Mouse (Mus musculus) kidney, embryonic 14.5 days (tissue): Measurements from ENCODE around the gene Sec14l5. TPM values are rescaled to one million over a fixed set of nuclear protein-coding genes. Genes with fewer than 3 reads are reported as not detected.
A peak's percentile ranks its signal among the peaks of the same experiment; 100 is the strongest.

ENCODE experiments used
- ATAC-seq: fragments of 200-750 bp; cut with Nextera tagmentation; 2 replicates; pipeline ENCODE4 v1.8.0; 2017; ENCODE audit warnings: moderate number of reproducible peaks, mild to moderate bottlenecking, moderate TSS enrichment, moderate library complexity; ENCODE audit not compliant: low FRiP score, low TSS enrichment
- H3K27ac ChIP-seq: fragments of 300-500 bp; sonication (generic); 2 replicates; pipeline ENCODE4 v1.5.1; 2014; ENCODE audit warnings: low read depth, mild to moderate bottlenecking, low read length, moderate library complexity, mixed read lengths
- H3K27me3 ChIP-seq: fragments of 300-500 bp; sonication (generic); 2 replicates; pipeline ENCODE4 v1.6.1; 2014; ENCODE audit warnings: mild to moderate bottlenecking, low read length; ENCODE audit not compliant: control insufficient read depth, insufficient read depth
- H3K36me3 ChIP-seq: fragments of 300-500 bp; sonication (generic); 2 replicates; pipeline ENCODE4 v1.6.1; 2014; ENCODE audit warnings: low read length, mixed read lengths; ENCODE audit not compliant: control insufficient read depth, insufficient read depth
- H3K4me1 ChIP-seq: fragments of 300-500 bp; sonication (generic); 2 replicates; pipeline ENCODE4 v1.6.1; 2014; ENCODE audit warnings: low read length, mixed read lengths; ENCODE audit not compliant: control insufficient read depth, insufficient read depth
- H3K4me2 ChIP-seq: fragments of 300-500 bp; sonication (generic); replicated peaks from 2 replicates; pipeline ENCODE4 v1.6.1; 2014; ENCODE audit warnings: low read depth, mild to moderate bottlenecking, low read length
- H3K4me3 ChIP-seq: fragments of 300-500 bp; sonication (generic); 2 replicates; pipeline ENCODE4 v1.5.1; 2014; ENCODE audit warnings: mild to moderate bottlenecking, low read length
- H3K9ac ChIP-seq: fragments of 300-500 bp; sonication (generic); 2 replicates; pipeline ENCODE4 v1.6.1; 2014; ENCODE audit warnings: low read depth, mild to moderate bottlenecking, low read length, moderate library complexity
- H3K9me3 ChIP-seq: fragments of 300-500 bp; sonication (generic); 2 replicates; pipeline ENCODE4 v1.6.1; 2016; ENCODE audit warnings: low read length; ENCODE audit not compliant: control insufficient read depth
- WGBS: fragments of 180-500 bp; shearing (Covaris S2); extraction: QIAGEN DNeasy Blood & Tissue Kit; methylation state at CpG from one replicate; pipeline ENCODE4 v1.1.7; 2014; 5-methylcytosine and 5-hydroxymethylcytosine counted together
- polyA plus RNA-seq: library from polyadenylated mRNA; unstranded; fragments of >200 nt; fragmentation: Nextera tagmentation; extraction: Ambion mirVana; gene quantifications from 2 replicates; pipeline ENCODE4 v1.2.1, GENCODE M21; 2014

Gene Sec14l5
- polyA plus RNA-seq, 1 experiment from 2014 or later, result not detected

DNA sequence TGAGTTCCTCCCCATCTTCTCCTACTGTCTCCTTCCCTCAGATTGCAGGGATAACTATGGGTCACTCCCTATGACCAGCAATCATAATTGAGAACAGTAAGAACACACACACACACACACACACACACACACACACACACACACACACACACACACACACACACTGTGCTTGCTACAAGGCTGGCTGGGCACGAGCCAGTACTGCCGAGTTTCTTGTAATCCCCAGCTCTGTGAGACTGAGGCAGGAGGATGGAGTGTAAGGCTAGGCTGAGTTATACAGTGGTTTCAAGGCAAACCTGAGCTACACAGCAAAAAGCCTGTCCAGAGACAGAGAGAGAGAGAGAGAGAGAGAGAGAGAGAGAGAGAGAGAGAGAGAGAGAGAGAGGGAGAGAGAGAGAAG, 16.7 kb upstream of the Sec14l5 start:
- no peaks in the 10 kb centered on the region for H3K4me1 ChIP-seq
- H3K4me2 ChIP-seq, result no peak overlapping the region
- no peak overlapping the region for H3K27ac ChIP-seq
- H3K36me3 ChIP-seq, result no peaks in the 10 kb centered on the region
- peaks cover 44% of the 10 kb centered on the region for H3K27me3 ChIP-seq
- ATAC-seq, result no peak
- no peaks in the 10 kb centered on the region for H3K9me3 ChIP-seq
- 56% methylated on average over 2 of the region's 2 CpGs for WGBS
- no peak overlapping the region for H3K9ac ChIP-seq
- no peak overlapping the region for H3K4me3 ChIP-seq

DNA sequence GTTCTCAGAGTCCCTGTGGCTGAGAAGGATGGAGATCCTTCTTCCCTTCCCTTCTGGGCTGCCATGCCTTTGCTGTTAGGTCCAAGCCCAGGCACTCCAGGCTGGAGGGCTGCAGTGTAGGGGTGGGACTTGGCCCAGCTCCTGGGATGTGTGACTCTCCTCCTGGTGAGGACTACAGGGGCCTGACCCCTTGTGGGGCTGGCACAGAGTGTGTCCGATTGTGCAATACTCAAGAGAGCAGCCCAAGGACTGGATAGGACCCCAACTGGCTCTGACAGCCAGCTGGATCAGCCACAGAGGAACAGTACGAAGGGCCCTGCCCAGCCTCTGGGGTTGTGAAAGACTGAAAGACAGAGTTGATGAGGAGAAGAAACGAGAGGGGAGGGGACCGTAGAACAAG, 16.1 kb upstream of the Sec14l5 start:
- no peak for ATAC-seq

DNA sequence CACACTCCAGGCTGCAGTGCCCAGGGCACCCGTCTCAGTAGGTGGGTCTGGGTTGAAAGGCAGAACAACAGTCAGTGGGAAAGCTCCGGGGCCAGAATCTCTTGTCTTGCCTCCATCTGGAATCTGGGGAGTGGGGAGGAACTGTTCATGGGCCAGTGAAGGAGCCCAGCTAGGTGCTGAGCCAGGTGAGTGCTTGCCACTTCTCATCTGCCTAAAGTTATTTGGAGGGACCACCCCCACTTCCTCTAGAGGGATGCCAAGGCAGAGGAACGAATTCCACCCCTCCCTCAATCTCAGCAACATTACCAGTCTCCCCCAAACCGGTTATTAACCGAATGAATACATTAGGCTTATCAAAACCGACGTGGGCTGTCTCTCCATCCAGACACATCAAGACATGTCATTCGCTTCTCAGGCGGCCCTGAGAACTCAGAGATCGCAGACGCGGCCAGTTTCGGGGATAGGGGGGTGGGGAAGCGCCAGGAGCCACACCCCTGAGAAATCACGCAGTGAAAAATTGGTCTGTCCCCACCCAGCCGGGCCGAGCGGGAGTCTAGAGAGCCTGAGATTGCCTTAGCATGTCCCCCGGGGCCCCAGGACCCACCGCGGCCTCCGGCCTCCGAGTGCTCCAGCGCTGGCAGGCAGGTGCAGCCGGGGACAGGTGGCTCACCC, 15.5 kb upstream of the Sec14l5 start:
- ATAC-seq, result no peak
- Histone ChIP-seq H3K4me2 (peak overlapping the region; percentile 63), H3K36me3 (no peaks in the 10 kb centered on the region), H3K9ac (peak overlapping the region; percentile 40; the same call in 1 of the 2 replicates), H3K27me3 (peaks cover 44% of the 10 kb centered on the region), H3K4me3 (peak overlapping the region; percentile 50), H3K27ac (no peak overlapping the region), H3K9me3 (no peaks in the 10 kb centered on the region), H3K4me1 (no peaks in the 10 kb centered on the region)
- WGBS, result under 1% methylated on average over 25 of the region's 25 CpGs

More for the DNA sequence above, 16.1 kb upstream of the Sec14l5 start:
- no peaks in the 10 kb centered on the region for H3K9me3 ChIP-seq
- H3K9ac ChIP-seq, result no peak overlapping the region
- peaks cover 44% of the 10 kb centered on the region for H3K27me3 ChIP-seq
- H3K27ac ChIP-seq, result no peak overlapping the region
- H3K4me2 ChIP-seq, result no peak overlapping the region; the same call in 1 of the 2 replicates
- no peaks in the 10 kb centered on the region for H3K36me3 ChIP-seq
- H3K4me1 ChIP-seq, result no peaks in the 10 kb centered on the region
- H3K4me3 ChIP-seq, result no peak overlapping the region
- 26% methylated on average over 4 of the region's 4 CpGs for WGBS

DNA sequence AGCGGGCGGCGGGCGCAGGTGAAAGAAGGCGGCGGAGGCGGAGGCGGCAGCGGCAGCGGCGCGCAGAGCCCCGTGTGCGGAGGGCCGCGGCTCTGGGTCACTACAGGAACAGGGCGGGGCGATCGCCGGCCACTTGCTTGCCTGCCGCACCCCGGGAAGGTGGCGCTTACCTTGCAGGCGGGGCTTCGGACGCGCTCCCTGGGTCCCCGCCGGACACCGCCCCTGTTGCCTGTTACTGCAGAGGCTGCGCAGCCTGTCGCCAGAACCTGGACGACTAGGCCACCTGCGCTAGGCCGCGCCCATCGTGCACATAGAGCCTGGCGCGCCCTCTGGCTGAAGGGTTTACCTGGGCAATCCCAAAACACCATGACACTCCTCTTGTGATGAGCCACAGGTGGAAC, 14.5 kb upstream of the Sec14l5 start, which contains the start of gene Ppl:
TSS of gene Ppl (minus strand) at position 21 of the 401 bp plus-strand sequence.
- H3K27me3 ChIP-seq, result peaks cover 44% of the 10 kb centered on the region
- peak; percentile 83 for ATAC-seq
- no peaks in the 10 kb centered on the region for H3K4me1 ChIP-seq
- no peaks in the 10 kb centered on the region for H3K9me3 ChIP-seq
- H3K4me3 ChIP-seq, result peak within 1 kb of the TSS; percentile 50
- H3K4me2 ChIP-seq, result peak within 1 kb of the TSS; percentile 63
- H3K36me3 ChIP-seq, result no peaks in the 10 kb centered on the region
- H3K9ac ChIP-seq, result peak within 1 kb of the TSS; percentile 40
- H3K27ac ChIP-seq, result no peak within 1 kb of the TSS
- WGBS, result under 1% methylated on average over 39 of the region's 39 CpGs

DNA sequence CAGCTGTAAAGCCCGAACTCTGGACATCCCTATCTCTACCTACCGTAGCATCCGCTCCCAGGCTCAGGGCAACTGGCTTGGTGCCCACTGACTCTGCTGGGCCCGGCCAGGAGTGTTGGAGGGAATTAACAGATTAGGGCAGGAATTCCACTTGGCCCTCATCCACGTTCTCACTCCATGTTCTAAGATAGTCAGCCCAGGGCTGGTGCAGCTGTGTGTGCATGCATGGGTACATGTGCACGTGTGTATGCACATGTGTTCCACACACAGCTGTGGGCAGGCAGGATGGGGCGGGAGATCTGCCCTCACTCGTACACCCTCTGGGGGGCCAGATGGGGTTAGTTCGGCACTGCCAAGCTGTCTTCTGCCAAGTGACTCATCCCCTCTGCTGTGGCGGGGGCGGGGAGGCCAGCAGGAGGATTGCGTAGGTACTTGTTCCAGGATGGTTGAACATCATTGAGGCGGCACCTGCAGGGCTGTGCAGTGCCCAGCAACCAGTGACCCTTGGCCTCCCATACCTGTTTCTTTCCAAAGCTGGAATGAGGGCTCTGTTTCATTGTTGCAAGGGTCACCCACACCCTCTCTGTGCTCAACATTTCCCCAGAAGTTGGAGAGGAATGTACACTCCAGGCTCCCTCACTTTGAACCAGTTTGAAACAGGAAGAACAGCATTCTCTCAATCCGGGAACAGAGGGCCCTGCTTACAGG, 12.1 kb upstream of the Sec14l5 start:
- 76% methylated on average over 12 of the region's 14 CpGs for WGBS
- no peak overlapping the region for H3K4me3 ChIP-seq
- H3K36me3 ChIP-seq, result no peaks in the 10 kb centered on the region
- H3K9ac ChIP-seq, result no peak overlapping the region
- H3K27ac ChIP-seq, result no peak overlapping the region
- H3K9me3 ChIP-seq, result no peaks in the 10 kb centered on the region
- no peak overlapping the region for H3K4me2 ChIP-seq
- ATAC-seq, result no peak
- H3K27me3 ChIP-seq, result peaks cover 38% of the 10 kb centered on the region
- no peaks in the 10 kb centered on the region for H3K4me1 ChIP-seq

DNA sequence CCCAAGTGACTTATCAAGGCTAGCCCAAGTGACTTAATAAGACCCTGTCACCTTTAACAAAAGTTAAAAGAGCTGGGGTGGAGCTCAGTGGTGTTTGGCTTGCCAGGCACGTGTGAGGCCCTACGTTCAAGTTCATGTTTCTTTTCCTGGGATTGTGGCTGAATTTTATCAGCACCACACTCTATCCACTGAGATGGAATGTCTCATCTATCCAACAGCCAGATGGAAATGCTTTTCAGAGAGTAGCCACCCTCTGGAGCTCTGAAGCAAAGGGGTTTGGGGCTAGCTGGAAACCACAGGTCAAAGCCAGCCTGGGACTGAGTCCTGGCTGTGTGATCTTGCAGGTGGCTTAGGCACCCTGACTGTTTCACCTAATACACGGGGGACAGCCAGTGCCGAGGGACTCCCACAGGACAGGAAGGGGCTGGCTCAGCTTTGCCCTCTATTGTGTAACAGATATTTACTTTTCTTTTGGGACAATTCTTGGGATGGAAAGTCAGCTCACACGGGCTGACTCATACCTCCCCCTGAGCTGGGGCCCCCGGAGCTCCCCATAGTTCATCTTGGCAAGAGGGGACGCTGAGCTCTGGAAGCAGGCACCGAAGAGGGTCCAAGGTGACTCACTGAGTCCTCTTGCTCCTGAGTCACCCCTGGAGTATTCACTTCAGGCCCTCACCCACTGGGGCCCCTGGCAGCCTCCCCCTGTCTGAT, 11.2 kb upstream of the Sec14l5 start:
- Histone ChIP-seq H3K9me3 (no peaks in the 10 kb centered on the region), H3K27me3 (peaks cover 33% of the 10 kb centered on the region), H3K36me3 (no peaks in the 10 kb centered on the region), H3K4me2 (no peak overlapping the region), H3K4me3 (no peak overlapping the region), H3K27ac (no peak overlapping the region), H3K4me1 (no peaks in the 10 kb centered on the region), H3K9ac (no peak overlapping the region)
- 63% methylated on average over 8 of the region's 8 CpGs for WGBS
- no peak for ATAC-seq

DNA sequence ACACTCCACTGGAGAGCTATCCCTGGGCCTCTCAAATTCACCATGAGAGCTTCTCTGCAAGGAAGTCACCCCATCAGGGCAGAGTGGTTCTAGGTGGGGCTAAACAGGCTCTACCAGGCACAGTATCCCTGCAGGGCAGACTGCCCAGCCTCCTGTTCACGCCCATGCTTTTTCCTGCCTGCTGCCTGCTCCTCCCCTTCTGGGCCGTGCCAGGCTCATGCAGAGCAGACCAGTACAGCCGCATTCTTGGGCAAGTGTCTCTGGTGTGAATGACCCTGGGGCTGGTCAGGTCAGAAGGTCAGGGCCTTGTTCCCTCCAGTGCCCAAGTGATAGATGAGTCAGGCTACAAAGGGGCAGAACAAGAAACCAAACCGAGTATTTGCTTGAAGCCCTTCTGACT, 10.4 kb upstream of the Sec14l5 start:
- H3K27ac ChIP-seq, result no peak overlapping the region
- ATAC-seq, result no peak

DNA sequence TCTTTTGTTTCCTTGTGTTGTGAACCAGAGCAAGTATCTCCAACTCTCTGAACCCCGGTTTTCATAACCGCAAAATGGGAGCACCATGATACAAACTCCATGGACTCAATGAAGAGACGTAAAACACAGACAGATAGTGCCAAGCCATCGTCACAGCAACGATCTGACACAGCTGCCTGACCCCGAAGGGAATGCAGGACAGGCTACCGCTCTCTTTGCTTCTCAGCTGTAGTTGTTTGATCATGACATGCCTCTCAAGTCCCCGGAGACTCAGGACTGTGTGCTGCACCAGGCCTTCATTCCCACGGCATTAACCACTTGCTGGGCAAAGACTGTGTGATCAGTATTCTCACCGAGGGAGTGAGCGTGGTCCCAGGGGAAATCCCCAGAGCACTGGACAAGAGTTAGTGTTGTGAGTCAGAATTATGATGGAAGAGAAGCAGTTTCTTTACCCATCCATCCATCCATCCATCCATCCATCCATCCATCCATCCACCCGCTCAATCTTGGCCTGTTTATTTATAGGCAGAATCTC, 9.8 kb upstream of the Sec14l5 start:
- Histone ChIP-seq H3K4me2 (no peak overlapping the region), H3K9ac (no peak overlapping the region), H3K36me3 (no peaks in the 10 kb centered on the region), H3K27ac (no peak overlapping the region), H3K4me1 (no peaks in the 10 kb centered on the region), H3K27me3 (peaks cover 20% of the 10 kb centered on the region), H3K9me3 (no peaks in the 10 kb centered on the region), H3K4me3 (no peak overlapping the region)
- WGBS, result 52% methylated on average over 12 of the region's 12 CpGs
- no peak for ATAC-seq

More for the DNA sequence above, 10.4 kb upstream of the Sec14l5 start:
- Histone ChIP-seq H3K27me3 (peaks cover 26% of the 10 kb centered on the region), H3K4me1 (no peaks in the 10 kb centered on the region), H3K4me3 (no peak overlapping the region), H3K9me3 (no peaks in the 10 kb centered on the region), H3K4me2 (no peak overlapping the region), H3K36me3 (no peaks in the 10 kb centered on the region), H3K9ac (no peak overlapping the region)
- WGBS, result 6% methylated on average over 4 of the region's 4 CpGs
